8 mouse cellular contexts compared by ENCODE assay signal in the genomic region with DNA sequence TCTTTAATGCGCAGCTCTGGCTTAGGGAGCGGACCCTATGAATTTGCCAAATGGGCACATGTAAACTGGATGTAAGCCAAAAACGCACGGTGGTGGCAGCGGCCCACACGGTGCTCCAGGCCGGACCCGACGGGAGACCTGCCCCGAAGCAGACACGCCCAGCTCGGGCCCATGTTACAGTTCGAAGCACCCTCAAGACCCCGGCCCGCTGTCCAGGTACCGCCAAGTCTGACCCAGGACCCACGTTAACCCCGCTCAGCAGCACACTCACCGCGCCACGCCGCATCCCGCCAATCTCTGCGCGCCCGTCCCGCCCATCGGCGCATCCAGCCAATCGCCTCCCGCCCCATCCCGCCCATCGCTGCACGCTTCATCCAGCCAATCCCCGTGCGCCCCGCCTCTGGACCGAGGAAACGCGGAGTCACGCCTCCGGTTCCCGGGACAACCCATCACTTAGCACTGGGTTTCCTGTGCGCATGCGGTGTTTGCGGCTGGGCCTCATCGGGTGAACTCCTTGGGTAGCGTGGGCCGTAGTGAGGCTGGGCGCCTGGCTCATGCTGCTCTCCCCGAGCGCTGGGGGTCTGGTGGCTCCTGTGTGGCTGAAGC. TPM values are rescaled to one million over a fixed set of nuclear protein-coding genes. Genes with fewer than 3 reads are reported as not detected.
DNase-seq lines count a peak whose midpoint lies in the region; ATAC-seq lines count a peak whose summit lies in the region.

A gene (minus strand): TSS at position 372 of the 606 bp plus-strand sequence.

- under 1% methylated on average over 52 of the region's 52 CpGs for WGBS in hindbrain, embryonic 15.5 days

- ATAC-seq in hindbrain, embryonic 15.5 days (ENCODE audit: low FRiP score, low read depth), result peak; percentile 99

- peak; percentile 97 for DNase-seq in T-cell, adult 2 months (ENCODE audit: low spot score)
- DNase-seq in cerebellum, postnatal 36 days, result peak; percentile 96 to 97
- peak; percentile 97 for DNase-seq in frontal cortex, postnatal 36 days (ENCODE audit: low spot score in 2 of 2)
- peak; percentile 94 for DNase-seq in left cerebral cortex, adult 11 months (ENCODE audit: low spot score)
- DNase-seq in lung, postnatal 4 days, result peak; percentile 98
- peak; percentile 94 for DNase-seq in retina, postnatal 7 days (ENCODE audit: low read depth, low spot score)
- peak; percentile 88 for DNase-seq in urinary bladder, adult 2 months (ENCODE audit: low spot score)

- peaks cover 29% of the 10 kb centered on the region for H3K4me1 ChIP-seq in hindbrain, embryonic 15.5 days (replicated peaks)

- peak within 1 kb of the TSS; percentile 62 for H3K4me2 ChIP-seq in hindbrain, embryonic 15.5 days

- H3K27me3 ChIP-seq in hindbrain, embryonic 15.5 days, result no peaks in the 10 kb centered on the region

- peak within 1 kb of the TSS; percentile 60 for H3K9ac ChIP-seq in hindbrain, embryonic 15.5 days

- H3K27ac ChIP-seq in hindbrain, embryonic 15.5 days (replicated peaks), result peak within 1 kb of the TSS; percentile 84

- peak within 1 kb of the TSS; percentile 67 for H3K4me3 ChIP-seq in hindbrain, embryonic 15.5 days

- no peaks in the 10 kb centered on the region for H3K9me3 ChIP-seq in hindbrain, embryonic 15.5 days

- H3K36me3 ChIP-seq in hindbrain, embryonic 15.5 days, result peaks cover 16% of the 10 kb centered on the region

RNA-seq across cellular contexts. Expression of the gene that starts here (rescaled TPM):
- polyA plus RNA-seq in hindbrain, embryonic 15.5 days (2015; fragmentation: Nextera tagmentation; extraction: Ambion mirVana), result 63.9 and 67.3 TPM in 2 replicates
- polyA plus RNA-seq in urinary bladder, adult 2 months (2012; rRNA removed), result 36.4 and 43.2 TPM in 2 replicates

Comparison
In these comparisons a context has a peak if more than half of its experiments do, and no peak if none do; other contexts are left out.
1. Peak in every context shown above with its lines: DNase-seq, ATAC-seq, H3K4me3 ChIP-seq and H3K27ac ChIP-seq.